Mouse (Mus musculus): ENCODE measurements around the gene Ergic1.

The Ergic1 gene

GRCm38 (mm10) chr17:26602371-26602885, 41.1 kb downstream of the Ergic1 start:
- no peak for DNase-seq

- no peak for DNase-seq
Measured at GRCm38 (mm10) chr17:26603311-26603710, 42.0 kb downstream of the Ergic1 start.

GRCm38 (mm10) chr17:26605636-26606035, 44.3 kb downstream of the Ergic1 start:
- no peak for DNase-seq

GRCm38 (mm10) chr17:26606516-26606915, 45.2 kb downstream of the Ergic1 start:
- DNase-seq = no peak

GRCm38 (mm10) chr17:26608348-26608747, 47.1 kb downstream of the Ergic1 start:
- no peak for DNase-seq

- no peak for DNase-seq
Measured at GRCm38 (mm10) chr17:26608877-26609276, 47.6 kb downstream of the Ergic1 start.

GRCm38 (mm10) chr17:26609820-26610219, 48.5 kb downstream of the Ergic1 start:
- DNase-seq = no peak

- no peak for DNase-seq
Measured at GRCm38 (mm10) chr17:26611328-26611727, 50.0 kb downstream of the Ergic1 start.

GRCm38 (mm10) chr17:26611918-26612317, 50.6 kb downstream of the Ergic1 start:
- no peak for DNase-seq

GRCm38 (mm10) chr17:26614286-26614685, 53.0 kb downstream of the Ergic1 start:
- DNase-seq = no peak

GRCm38 (mm10) chr17:26614708-26615486, 53.6 kb downstream of the Ergic1 start:
- DNase-seq = no peak

- DNase-seq = no peak
Measured at GRCm38 (mm10) chr17:26616696-26617095, 55.4 kb downstream of the Ergic1 start.

- no peak for DNase-seq
Measured at GRCm38 (mm10) chr17:26618498-26618897, 57.2 kb downstream of the Ergic1 start.

GRCm38 (mm10) chr17:26619577-26619976, 58.3 kb downstream of the Ergic1 start:
- DNase-seq = no peak

- no peak for DNase-seq
Measured at GRCm38 (mm10) chr17:26620292-26620691, 59.0 kb downstream of the Ergic1 start.

GRCm38 (mm10) chr17:26620786-26621766, 59.8 kb downstream of the Ergic1 start:
- DNase-seq = no peak

- no peak for DNase-seq
Measured at GRCm38 (mm10) chr17:26621912-26622311, 60.6 kb downstream of the Ergic1 start.

- DNase-seq = no peak
Measured at GRCm38 (mm10) chr17:26623991-26624390, 62.7 kb downstream of the Ergic1 start.

GRCm38 (mm10) chr17:26624999-26625398, 63.7 kb downstream of the Ergic1 start:
- DNase-seq = no peak

- DNase-seq = no peak
Measured at GRCm38 (mm10) chr17:26625521-26626010, 64.3 kb downstream of the Ergic1 start.

- no peak for DNase-seq
Measured at GRCm38 (mm10) chr17:26628479-26628878, 67.2 kb downstream of the Ergic1 start.

GRCm38 (mm10) chr17:26628936-26629335, 67.6 kb downstream of the Ergic1 start:
- DNase-seq = no peak

GRCm38 (mm10) chr17:26631811-26632327, 70.6 kb downstream of the Ergic1 start:
- no peak for DNase-seq

Data from thymus, postnatal 36 days (tissue).